Mouse (Mus musculus): ENCODE results near the gene Trim7.
"Not testable (repeated sequence)": the region's sequence is repeated elsewhere in the genome, so short reads cannot be mapped to it uniquely, and the experiment has no call there.

Trim7 gene

GRCm38 (mm10) chr11:48801831-48802772 lies 23.8 kb upstream of the Trim7 start:
- DNase-seq (ENCODE audit: low read depth, low spot score), result no peak

GRCm38 (mm10) chr11:48803988-48804387 lies 22.0 kb upstream of the Trim7 start:
- DNase-seq (ENCODE audit: low read depth, low spot score), result no peak

- DNase-seq (ENCODE audit: low read depth, low spot score), result no peak
These were observed 21.0 kb upstream of the Trim7 start for GRCm38 (mm10) chr11:48804922-48805321.

GRCm38 (mm10) chr11:48806856-48807562 lies 18.9 kb upstream of the Trim7 start:
- no peak for DNase-seq (ENCODE audit: low read depth, low spot score)

GRCm38 (mm10) chr11:48807563-48808303 lies 18.2 kb upstream of the Trim7 start:
- no peak for DNase-seq (ENCODE audit: low read depth, low spot score)

GRCm38 (mm10) chr11:48808304-48808646 lies 17.7 kb upstream of the Trim7 start:
- DNase-seq (ENCODE audit: low read depth, low spot score), result no peak

- DNase-seq (ENCODE audit: low read depth, low spot score), result no peak
These were observed 17.1 kb upstream of the Trim7 start for GRCm38 (mm10) chr11:48808737-48809433.

GRCm38 (mm10) chr11:48809434-48809830 lies 16.5 kb upstream of the Trim7 start:
- DNase-seq (ENCODE audit: low read depth, low spot score), result no peak

GRCm38 (mm10) chr11:48810142-48810541 lies 15.8 kb upstream of the Trim7 start:
- DNase-seq (ENCODE audit: low read depth, low spot score), result no peak

GRCm38 (mm10) chr11:48813782-48814181 lies 12.2 kb upstream of the Trim7 start:
- DNase-seq (ENCODE audit: low read depth, low spot score), result no peak

GRCm38 (mm10) chr11:48815851-48816250 lies 10.1 kb upstream of the Trim7 start:
- DNase-seq (ENCODE audit: low read depth, low spot score), result no peak

- DNase-seq (ENCODE audit: low read depth, low spot score), result no peak
These were observed 9.6 kb upstream of the Trim7 start for GRCm38 (mm10) chr11:48816281-48816781.

- DNase-seq (ENCODE audit: low read depth, low spot score), result peak; percentile 99
These were observed 8.9 kb upstream of the Trim7 start, which contains the start of gene Trim41 for GRCm38 (mm10) chr11:48816800-48817665. Gene Trim41 (minus strand): TSS chr11:48817353.

- DNase-seq (ENCODE audit: low read depth, low spot score), result no peak
These were observed 8.1 kb upstream of the Trim7 start for GRCm38 (mm10) chr11:48817794-48818193.

GRCm38 (mm10) chr11:48818346-48818745 lies 7.6 kb upstream of the Trim7 start:
- no peak for DNase-seq (ENCODE audit: low read depth, low spot score)

GRCm38 (mm10) chr11:48819614-48820307 lies 6.2 kb upstream of the Trim7 start:
- DNase-seq (ENCODE audit: low read depth, low spot score), result no peak

GRCm38 (mm10) chr11:48820308-48820674 lies 5.6 kb upstream of the Trim7 start:
- no peak for DNase-seq (ENCODE audit: low read depth, low spot score)

GRCm38 (mm10) chr11:48821299-48821698 lies 4.6 kb upstream of the Trim7 start:
- not testable (repeated sequence) for DNase-seq (ENCODE audit: low read depth, low spot score)

GRCm38 (mm10) chr11:48822768-48823512 lies 3.0 kb upstream of the Trim7 start:
- no peak for DNase-seq (ENCODE audit: low read depth, low spot score)

Data from WW6 (cell line).